Mouse (Mus musculus) heart, postnatal 0 days (tissue): Measurements from ENCODE around the gene Coq7.

ENCODE experiments used
- CTCF ChIP-seq: IDR thresholded peaks from 2 replicates; pipeline ENCODE4 v1.5.1; 2016; ENCODE audit warnings: antibody characterized with exemption, control low read depth, low read depth
- EP300 ChIP-seq: IDR thresholded peaks from 2 replicates; pipeline ENCODE4 v1.6.1; 2016; ENCODE audit warnings: antibody characterized with exemption, low read depth

DNA sequence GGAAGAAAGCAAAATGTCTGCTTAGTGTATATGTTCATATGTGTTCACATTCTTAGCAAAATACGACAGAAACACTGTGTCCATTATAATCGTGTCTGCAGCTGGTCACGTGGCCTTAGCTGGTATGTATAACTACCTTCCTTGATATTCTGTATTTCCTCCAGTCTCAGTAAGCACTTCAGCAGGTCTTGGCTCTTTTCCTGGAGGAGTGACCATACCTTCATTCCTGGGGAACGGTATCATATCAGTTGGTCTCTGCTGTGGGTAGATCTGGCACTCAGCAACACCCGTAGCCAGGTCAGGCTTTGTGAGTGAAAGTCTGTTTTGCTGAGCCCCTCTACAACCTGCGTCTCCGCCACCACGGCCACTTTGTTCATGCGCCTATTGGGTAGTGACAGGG lies 39.3 kb downstream of the Coq7 start:
- no peak for TF ChIP-seq CTCF
- TF ChIP-seq EP300, result no peak
